Mouse (Mus musculus): ENCODE data around the gene Ildr1.

Gene Ildr1

GRCm38 (mm10) chr16:36772996-36773395, 79.2 kb downstream of the Ildr1 start:
- peak; percentile 16 for DNase-seq (ENCODE audit: low spot score)

GRCm38 (mm10) chr16:36775658-36776057, 81.9 kb downstream of the Ildr1 start:
- DNase-seq (ENCODE audit: low spot score), result no peak
